Mouse (Mus musculus) limb, embryonic 12.5 days (tissue): ENCODE data around the gene Cab39l. TPM values are rescaled to one million over a fixed set of nuclear protein-coding genes. Genes with fewer than 3 reads are reported as not detected.

ENCODE experiments used
- ATAC-seq: fragments of 200-750 bp; cut with Nextera tagmentation; 2 replicates; pipeline ENCODE4 v1.8.0; 2017; ENCODE audit warnings: low read depth, moderate TSS enrichment; ENCODE audit not compliant: insufficient number of reproducible peaks, insufficient read depth, low FRiP score, low TSS enrichment
- H3K27ac ChIP-seq: fragments of 300-500 bp; sonication (generic); 2 replicates; pipeline ENCODE4 v1.5.1; 2016; ENCODE audit warnings: mild to moderate bottlenecking, moderate library complexity
- H3K27me3 ChIP-seq: fragments of 300-500 bp; sonication (generic); 2 replicates; pipeline ENCODE4 v1.6.1; 2016; ENCODE audit warnings: mild to moderate bottlenecking, moderate library complexity
- H3K36me3 ChIP-seq: fragments of 300-500 bp; sonication (generic); 2 replicates; pipeline ENCODE4 v1.6.1; 2016; ENCODE audit warnings: mild to moderate bottlenecking, moderate library complexity
- H3K4me1 ChIP-seq: fragments of 300-500 bp; sonication (generic); replicated peaks from 2 replicates; pipeline ENCODE4 v1.6.1; 2016
- H3K4me2 ChIP-seq: fragments of 300-500 bp; sonication (generic); 2 replicates; pipeline ENCODE4 v1.6.1; 2016; ENCODE audit warnings: mild to moderate bottlenecking, moderate library complexity
- H3K4me3 ChIP-seq: fragments of 300-500 bp; sonication (generic); replicated peaks from 2 replicates; pipeline ENCODE4 v1.5.1; 2016; ENCODE audit warnings: mild to moderate bottlenecking
- H3K9ac ChIP-seq: fragments of 300-500 bp; sonication (generic); replicated peaks from 2 replicates; pipeline ENCODE4 v1.6.1; 2016; ENCODE audit warnings: mild to moderate bottlenecking, moderate library complexity
- H3K9me3 ChIP-seq: fragments of 300-500 bp; sonication (generic); 2 replicates; pipeline ENCODE4 v1.6.1; 2016; ENCODE audit warnings: mild to moderate bottlenecking, moderate library complexity
- WGBS: fragments of 180-500 bp; shearing (Covaris S2); methylation state at CpG from one replicate; pipeline ENCODE4 v1.1.7; 2016; 5-methylcytosine and 5-hydroxymethylcytosine counted together
- polyA plus RNA-seq: library from polyadenylated mRNA; unstranded; fragments of >200 nt; fragmentation: Nextera tagmentation; extraction: Ambion mirVana; gene quantifications from 2 replicates; pipeline ENCODE4 v1.2.1, GENCODE M21; 2016

Gene Cab39l
- polyA plus RNA-seq, 1 experiment from 2014 or later: 40.9 TPM

- Histone ChIP-seq H3K27me3 (no peaks in the 10 kb centered on the region), H3K27ac (no peak overlapping the region), H3K4me3 (peak overlapping the region; percentile 87), H3K4me1 (peaks cover 10% of the 10 kb centered on the region), H3K9me3 (no peaks in the 10 kb centered on the region), H3K4me2 (peak overlapping the region; percentile 65), H3K36me3 (0 out of 2 replicates have a peak, but pooled peaks cover 4% of the 10 kb centered on the region), H3K9ac (peak overlapping the region; percentile 80)
- no peak for ATAC-seq
- 25% methylated on average over 7 of the region's 7 CpGs for WGBS
Measured at GRCm38 (mm10) chr14:59440039-59440438, 733 bp upstream of the Cab39l start.

- 13% methylated on average over 6 of the region's 6 CpGs for WGBS
- ATAC-seq: no peak
- H3K27ac ChIP-seq: no peak overlapping the region
- H3K4me2 ChIP-seq: peak overlapping the region; percentile 65
- H3K4me1 ChIP-seq: peaks cover 10% of the 10 kb centered on the region
- no peaks in the 10 kb centered on the region for H3K9me3 ChIP-seq
- H3K36me3 ChIP-seq: no peaks in the 10 kb centered on the region
- peak overlapping the region; percentile 87 for H3K4me3 ChIP-seq
- H3K27me3 ChIP-seq: no peaks in the 10 kb centered on the region
- peak overlapping the region; percentile 80 for H3K9ac ChIP-seq
Measured at GRCm38 (mm10) chr14:59441472-59441805, 667 bp downstream of the Cab39l start.

GRCm38 (mm10) chr14:59445421-59445820 lies 4.6 kb downstream of the Cab39l start:
- no peak for ATAC-seq
- Histone ChIP-seq H3K27me3 (no peaks in the 10 kb centered on the region), H3K27ac (no peak overlapping the region), H3K4me2 (no peak overlapping the region), H3K36me3 (peaks cover 4% of the 10 kb centered on the region; the same call in 1 of the 2 replicates), H3K9me3 (peaks cover 7% of the 10 kb centered on the region), H3K9ac (no peak overlapping the region), H3K4me1 (no peaks in the 10 kb centered on the region; the same call in 1 of the 2 replicates), H3K4me3 (no peak overlapping the region)
- WGBS: 79% methylated on average over 1 of the region's 1 CpGs

- Histone ChIP-seq H3K4me1 (no peaks in the 10 kb centered on the region), H3K9me3 (peaks cover 7% of the 10 kb centered on the region), H3K9ac (no peak overlapping the region), H3K4me3 (no peak overlapping the region), H3K27me3 (no peaks in the 10 kb centered on the region), H3K36me3 (peaks cover 4% of the 10 kb centered on the region; the same call in 1 of the 2 replicates), H3K27ac (no peak overlapping the region), H3K4me2 (no peak overlapping the region)
- no peak for ATAC-seq
Measured at GRCm38 (mm10) chr14:59447981-59448380, 7.2 kb downstream of the Cab39l start.

GRCm38 (mm10) chr14:59466503-59466902 lies 25.7 kb downstream of the Cab39l start:
- H3K4me3 ChIP-seq: no peak overlapping the region
- no peak overlapping the region for H3K4me2 ChIP-seq
- H3K4me1 ChIP-seq: no peaks in the 10 kb centered on the region
- no peak for ATAC-seq
- H3K27ac ChIP-seq: no peak overlapping the region
- H3K9me3 ChIP-seq: no peaks in the 10 kb centered on the region
- WGBS: 88% methylated on average over 2 of the region's 2 CpGs
- H3K9ac ChIP-seq: no peak overlapping the region
- no peaks in the 10 kb centered on the region for H3K27me3 ChIP-seq
- H3K36me3 ChIP-seq: peaks cover 12% of the 10 kb centered on the region; the same call in 1 of the 2 replicates

- Histone ChIP-seq H3K4me3 (no peak overlapping the region), H3K36me3 (peaks cover 5% of the 10 kb centered on the region; the same call in 1 of the 2 replicates), H3K9ac (no peak overlapping the region), H3K4me2 (no peak overlapping the region), H3K4me1 (no peaks in the 10 kb centered on the region), H3K27me3 (no peaks in the 10 kb centered on the region), H3K9me3 (no peaks in the 10 kb centered on the region), H3K27ac (no peak overlapping the region)
- no peak for ATAC-seq
- WGBS: 71% methylated on average over 1 of the region's 1 CpGs
Measured at GRCm38 (mm10) chr14:59467798-59468197, 27.0 kb downstream of the Cab39l start.

- no peak overlapping the region for H3K9ac ChIP-seq
- no peaks in the 10 kb centered on the region for H3K9me3 ChIP-seq
- H3K4me3 ChIP-seq: no peak overlapping the region
- no peaks in the 10 kb centered on the region for H3K4me1 ChIP-seq
- H3K27ac ChIP-seq: no peak overlapping the region
- WGBS: 91% methylated on average over 1 of the region's 1 CpGs
- H3K27me3 ChIP-seq: no peaks in the 10 kb centered on the region
- no peak overlapping the region for H3K4me2 ChIP-seq
- ATAC-seq: no peak
- no peaks in the 10 kb centered on the region; the same call in 1 of the 2 replicates for H3K36me3 ChIP-seq
Measured at GRCm38 (mm10) chr14:59470781-59471180, 30.0 kb downstream of the Cab39l start.

GRCm38 (mm10) chr14:59478699-59479098 lies 37.9 kb downstream of the Cab39l start:
- Histone ChIP-seq H3K9ac (no peak overlapping the region), H3K4me3 (no peak overlapping the region), H3K4me2 (no peak overlapping the region), H3K9me3 (no peaks in the 10 kb centered on the region), H3K36me3 (no peaks in the 10 kb centered on the region), H3K27ac (no peak overlapping the region), H3K27me3 (no peaks in the 10 kb centered on the region), H3K4me1 (0 out of 2 replicates have a peak, but pooled peaks cover 3% of the 10 kb centered on the region)
- no peak for ATAC-seq
- WGBS: 56% methylated on average over 6 of the region's 6 CpGs

GRCm38 (mm10) chr14:59485247-59485810 lies 44.6 kb downstream of the Cab39l start:
- whole genome bisulfite sequencing: 89% methylated on average over 4 of the region's 4 CpGs

GRCm38 (mm10) chr14:59492376-59492775 lies 51.6 kb downstream of the Cab39l start:
- H3K4me1 ChIP-seq: no peaks in the 10 kb centered on the region
- no peak overlapping the region for H3K4me2 ChIP-seq
- H3K27me3 ChIP-seq: no peaks in the 10 kb centered on the region
- no peaks in the 10 kb centered on the region for H3K9me3 ChIP-seq
- H3K27ac ChIP-seq: no peak overlapping the region
- WGBS: 79% methylated on average over 4 of the region's 4 CpGs
- H3K4me3 ChIP-seq: no peak overlapping the region
- ATAC-seq: no peak
- no peak overlapping the region for H3K9ac ChIP-seq
- H3K36me3 ChIP-seq: 0 out of 2 replicates have a peak, but pooled peaks cover under 1% of the 10 kb centered on the region

More at GRCm38 (mm10) chr14:59485247-59485810, 44.6 kb downstream of the Cab39l start:
- Histone ChIP-seq H3K36me3 (no peaks in the 10 kb centered on the region), H3K4me1 (no peaks in the 10 kb centered on the region), H3K4me3 (no peak overlapping the region), H3K9me3 (no peaks in the 10 kb centered on the region), H3K4me2 (no peak overlapping the region), H3K9ac (no peak overlapping the region), H3K27me3 (no peaks in the 10 kb centered on the region), H3K27ac (no peak overlapping the region)
- ATAC-seq: no peak

GRCm38 (mm10) chr14:59497928-59498327 lies 57.2 kb downstream of the Cab39l start:
- no peaks in the 10 kb centered on the region for H3K27me3 ChIP-seq

GRCm38 (mm10) chr14:59504831-59505230 lies 64.1 kb downstream of the Cab39l start:
- peaks cover 17% of the 10 kb centered on the region; the same call in 1 of the 2 replicates for H3K36me3 ChIP-seq
- H3K4me1 ChIP-seq: no peaks in the 10 kb centered on the region
- no peak overlapping the region for H3K4me3 ChIP-seq
- 92% methylated on average over 8 of the region's 8 CpGs for WGBS
- no peak overlapping the region for H3K9ac ChIP-seq
- H3K27me3 ChIP-seq: no peaks in the 10 kb centered on the region
- no peak overlapping the region for H3K4me2 ChIP-seq
- no peak overlapping the region for H3K27ac ChIP-seq
- no peaks in the 10 kb centered on the region for H3K9me3 ChIP-seq
- no peak for ATAC-seq

More at GRCm38 (mm10) chr14:59497928-59498327, 57.2 kb downstream of the Cab39l start:
- Histone ChIP-seq H3K27ac (no peak overlapping the region), H3K4me1 (no peaks in the 10 kb centered on the region), H3K36me3 (0 out of 2 replicates have a peak, but pooled peaks cover 8% of the 10 kb centered on the region), H3K9ac (no peak overlapping the region), H3K4me2 (no peak overlapping the region), H3K9me3 (no peaks in the 10 kb centered on the region), H3K4me3 (no peak overlapping the region)
- WGBS: 88% methylated on average over 5 of the region's 5 CpGs
- no peak for ATAC-seq
